Mouse (Mus musculus): ENCODE measurements around the gene Ccdc148. TPM values are rescaled to one million over a fixed set of nuclear protein-coding genes. Genes with fewer than 3 reads are reported as not detected.

The Ccdc148 gene
- total RNA-seq, 2 experiments from 2014 or later: 0.37 to 0.70 TPM

DNA sequence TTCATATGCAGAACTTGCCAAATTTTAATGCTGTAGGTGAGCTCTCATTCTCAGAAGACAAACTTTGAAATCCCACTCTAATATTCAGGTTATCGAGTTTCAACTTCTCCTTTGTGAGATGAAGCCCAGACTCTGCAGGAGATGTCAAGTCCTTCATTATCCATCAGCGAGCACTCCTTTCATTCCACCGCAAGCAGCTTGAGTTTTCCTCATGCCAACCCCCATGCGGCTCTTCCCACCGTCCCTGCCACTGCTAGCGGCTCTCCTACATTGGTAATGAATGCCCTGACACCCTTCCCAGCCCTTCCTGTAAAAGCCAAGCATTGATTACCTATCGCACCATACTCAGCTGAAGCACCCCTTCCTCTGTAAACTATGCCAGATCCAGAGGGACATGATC, 211.7 kb downstream of the Ccdc148 start:
- DNase-seq (ENCODE audit: low spot score in 2 of 2): no peak

DNA sequence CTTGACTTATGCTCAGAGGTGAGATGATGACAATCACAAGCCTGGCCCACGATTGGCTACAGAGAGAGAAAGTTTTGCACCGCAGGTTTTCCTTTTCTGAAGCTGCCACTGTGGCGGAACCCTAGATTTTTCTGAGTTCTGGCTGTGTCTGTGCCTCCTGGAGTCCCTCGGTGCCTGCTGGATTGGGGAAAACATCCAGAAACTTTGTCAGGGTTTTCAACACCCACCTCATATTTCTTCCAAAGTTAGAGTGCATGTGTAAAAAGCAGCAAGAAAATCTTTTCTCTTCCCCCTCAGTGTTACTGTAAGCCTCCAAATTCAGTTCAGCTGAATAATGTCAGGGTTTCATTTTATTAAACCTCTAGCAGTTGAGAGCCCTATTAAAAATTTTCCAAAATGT, 219.1 kb downstream of the Ccdc148 start:
- no peak for DNase-seq (ENCODE audit: low spot score in 2 of 2)

DNA sequence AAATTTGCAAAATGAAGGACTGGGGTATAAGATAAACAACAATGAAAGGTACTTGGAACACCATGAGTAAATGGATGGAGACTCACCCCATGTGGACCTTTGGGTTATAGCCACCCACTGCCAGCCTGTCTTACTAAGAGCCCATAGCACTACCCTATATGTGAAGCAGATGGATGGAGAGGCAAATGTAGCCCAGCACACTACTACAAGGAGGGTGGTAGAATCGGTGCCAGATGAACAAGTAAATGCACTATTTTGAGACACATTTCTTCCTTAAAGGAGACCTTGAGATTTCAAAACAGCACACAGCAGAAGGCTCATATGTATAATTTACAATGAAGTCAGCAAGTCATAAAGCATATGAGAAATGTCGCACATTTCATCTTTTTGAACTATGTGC, 234.9 kb downstream of the Ccdc148 start:
- DNase-seq (ENCODE audit: low spot score in 2 of 2): no peak

DNA sequence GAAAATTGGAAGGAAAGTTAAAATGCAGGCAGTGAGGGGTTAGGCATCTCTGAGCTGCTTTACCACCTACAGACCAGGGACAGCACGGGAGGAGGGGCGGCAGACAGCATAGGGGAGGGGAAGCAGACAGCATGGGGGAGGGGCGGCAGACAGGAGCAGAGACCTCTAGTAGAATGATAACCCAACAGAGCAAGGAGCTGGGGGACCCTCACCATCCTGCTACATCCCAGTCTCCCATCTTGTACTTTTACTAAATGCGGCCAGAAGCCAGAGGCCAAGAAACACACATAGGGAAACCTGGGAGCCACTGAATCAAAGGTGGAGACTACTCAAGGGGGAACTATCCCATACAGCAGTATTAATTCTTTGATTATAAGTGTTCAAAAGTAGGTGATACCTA, 242.1 kb downstream of the Ccdc148 start:
- no peak for DNase-seq (ENCODE audit: low spot score in 2 of 2)

DNA sequence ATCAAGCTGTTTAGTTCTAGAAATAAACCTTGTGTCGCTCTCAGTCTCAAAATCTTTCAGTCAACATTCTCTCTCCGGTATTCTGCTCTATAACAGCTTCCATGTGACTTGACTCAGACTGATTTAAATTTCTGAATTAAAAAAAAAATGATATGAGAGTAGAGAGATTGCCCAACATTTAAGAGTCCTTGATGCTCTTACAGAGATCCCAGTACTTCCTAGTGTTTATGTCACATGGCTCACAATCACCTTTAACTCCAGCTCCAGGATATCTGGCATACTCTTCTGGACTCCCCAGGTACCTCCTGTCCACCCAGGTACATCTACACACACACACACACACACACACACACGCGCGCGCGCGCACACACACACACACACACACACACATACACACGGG, 248.1 kb downstream of the Ccdc148 start:
- no peak for DNase-seq (ENCODE audit: low spot score in 2 of 2)

DNA sequence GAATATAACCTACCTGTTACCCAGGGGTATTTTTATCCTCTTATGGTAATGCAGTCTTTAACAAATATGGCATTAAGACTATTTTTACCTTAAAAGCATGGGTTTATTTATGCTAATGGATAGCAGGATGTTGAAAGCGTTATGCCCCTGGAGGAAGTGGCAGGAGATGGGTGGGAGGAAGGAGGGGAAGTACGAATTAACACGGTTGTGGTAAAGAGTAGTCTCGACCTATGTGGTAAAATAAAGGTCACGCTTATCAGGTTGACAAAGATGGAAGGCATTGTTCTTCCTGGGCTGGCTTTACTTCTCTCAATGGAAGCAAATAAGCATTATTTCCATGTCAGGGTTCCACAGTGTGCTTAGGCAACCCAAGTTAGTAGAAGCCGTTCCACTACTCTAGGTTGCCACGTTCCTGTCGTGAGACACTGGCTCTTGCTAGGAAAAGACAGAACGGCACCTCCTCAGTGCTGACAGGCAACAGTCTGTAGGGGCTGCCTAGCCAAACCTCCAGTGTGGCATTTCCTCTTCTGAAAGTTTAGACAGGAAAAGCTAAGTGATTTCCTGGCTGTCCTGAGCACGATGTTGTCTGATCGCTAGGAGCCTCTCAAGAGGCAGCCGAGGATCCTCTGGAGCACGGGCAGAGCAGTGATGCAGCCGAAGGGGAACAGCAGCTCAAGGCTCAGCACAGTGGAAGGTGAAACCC, 253.5 kb downstream of the Ccdc148 start:
- DNase-seq (ENCODE audit: low spot score in 2 of 2): no peak

DNA sequence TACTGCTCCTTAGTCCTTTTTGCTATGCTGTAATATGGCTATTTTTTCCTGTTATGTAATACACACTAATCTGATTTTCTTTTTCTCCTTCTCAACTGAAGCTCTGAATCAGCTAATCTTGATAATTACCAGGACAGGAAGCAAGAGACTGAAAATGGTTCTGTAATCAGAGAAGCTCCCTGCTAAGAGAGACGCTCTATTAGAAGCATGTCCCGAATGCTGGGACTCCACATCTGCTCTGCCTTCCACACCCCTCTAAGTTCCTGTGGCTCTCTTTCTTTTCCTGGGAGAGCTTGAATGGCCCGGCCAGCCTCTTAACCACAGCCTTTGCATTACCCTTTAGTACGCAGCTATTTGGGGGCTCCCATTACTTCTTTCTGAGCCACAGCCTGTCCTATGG, 255.4 kb downstream of the Ccdc148 start:
- no peak for DNase-seq (ENCODE audit: low spot score in 2 of 2)

DNA sequence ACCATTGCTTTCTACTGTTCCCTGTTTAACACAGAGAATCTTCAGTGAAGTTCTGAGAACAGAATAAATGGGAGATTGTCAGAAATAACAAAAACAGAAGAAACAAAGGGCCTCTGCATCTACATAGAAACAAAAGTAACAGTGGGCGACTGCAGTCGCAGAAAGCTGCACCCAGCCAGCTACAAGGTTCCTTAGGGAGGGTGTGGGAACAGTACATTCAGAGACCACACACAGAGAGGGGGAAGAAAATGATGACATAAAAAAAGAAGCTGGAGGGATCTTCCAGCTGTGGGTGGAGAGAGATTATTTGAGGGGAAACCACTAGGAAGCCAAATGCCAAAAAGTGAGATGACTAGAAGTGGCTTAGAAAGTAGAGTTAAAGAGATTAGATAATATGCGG, 280.6 kb downstream of the Ccdc148 start:
- DNase-seq (ENCODE audit: low spot score in 2 of 2): no peak

DNA sequence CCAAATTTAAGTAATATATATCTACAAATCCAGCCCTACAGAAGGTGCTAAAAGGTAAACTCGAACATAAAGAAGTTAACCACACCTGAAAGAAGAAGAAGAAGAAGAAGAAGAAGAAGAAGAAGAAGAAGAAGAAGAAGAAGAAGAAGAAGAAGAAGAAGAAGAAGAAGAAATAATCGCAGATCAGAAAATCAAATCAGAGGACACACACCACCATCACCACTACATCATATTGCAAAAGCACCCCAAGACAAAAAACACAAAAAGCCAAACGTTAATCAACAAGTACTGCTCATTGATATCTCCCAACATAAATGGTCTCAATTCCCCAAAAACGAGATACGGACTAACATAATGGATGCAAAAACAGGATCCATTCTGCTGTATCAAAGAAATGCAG, 301.3 kb downstream of the Ccdc148 start, which contains the start of gene Gm11099:
Gene Gm11099, plus strand, starts transcription at position 301 of the 400 bp plus-strand sequence.
- no peak for DNase-seq (ENCODE audit: low spot score in 2 of 2)

DNA sequence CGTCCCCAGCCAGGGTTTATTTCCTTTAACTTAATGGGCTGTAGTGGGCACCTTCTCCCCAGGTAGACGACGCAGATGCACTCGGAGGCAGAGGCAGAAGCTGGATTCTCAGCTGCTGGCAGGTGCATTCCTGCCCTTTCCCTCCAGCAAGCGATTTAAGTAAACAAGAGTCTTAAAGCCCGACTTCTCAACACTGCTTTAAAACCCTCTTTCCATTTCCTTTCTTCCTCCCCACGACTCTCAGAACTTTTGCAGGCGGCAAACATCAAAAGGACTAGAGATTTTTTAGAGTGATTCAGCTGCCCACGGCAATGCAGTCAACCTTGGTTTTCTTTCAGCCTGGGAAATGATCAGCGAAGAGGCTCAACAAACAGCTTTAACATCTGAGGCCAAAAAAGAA, 316.0 kb downstream of the Ccdc148 start:
- DNase-seq (ENCODE audit: low spot score in 2 of 2): no peak

DNA sequence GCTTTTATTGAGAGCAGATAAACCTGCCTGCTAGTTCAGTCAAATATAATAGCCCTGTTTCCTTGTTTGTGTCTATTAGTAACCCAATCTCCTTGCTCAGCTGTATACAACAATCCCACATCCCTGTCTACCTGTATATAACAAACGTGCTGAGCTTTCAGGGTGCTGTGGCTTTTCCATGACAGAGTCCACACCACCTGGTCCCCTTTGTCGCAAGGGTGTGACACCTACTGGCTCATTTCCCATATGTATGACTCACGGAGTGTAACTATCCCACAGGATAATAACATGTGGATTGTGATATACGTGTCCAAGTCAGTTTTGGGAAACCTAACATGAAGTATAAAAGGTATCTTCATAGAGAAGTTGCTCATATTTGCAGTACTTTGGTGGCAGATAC, 318.0 kb downstream of the Ccdc148 start:
- no peak for DNase-seq (ENCODE audit: low spot score in 2 of 2)

DNA sequence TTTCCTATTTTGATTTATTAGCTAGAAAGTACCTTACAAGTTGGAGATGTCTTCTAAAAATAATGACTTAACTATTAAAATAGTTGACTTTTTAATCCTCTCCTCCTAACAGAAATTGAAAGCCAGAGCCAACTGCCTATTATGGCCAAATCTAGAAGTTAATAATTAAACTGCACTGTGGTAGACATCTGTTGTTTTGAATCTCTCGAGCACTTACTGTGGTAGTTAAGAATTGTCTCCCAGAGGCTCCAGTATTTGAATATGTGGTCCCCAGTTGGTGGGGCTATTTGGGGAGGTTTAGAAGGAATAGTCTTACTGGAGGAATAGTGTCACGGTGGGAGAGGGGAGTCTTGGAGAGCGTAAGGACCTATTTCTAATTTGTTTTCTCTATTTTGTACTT, 319.5 kb downstream of the Ccdc148 start:
- no peak for DNase-seq (ENCODE audit: low spot score in 2 of 2)

DNA sequence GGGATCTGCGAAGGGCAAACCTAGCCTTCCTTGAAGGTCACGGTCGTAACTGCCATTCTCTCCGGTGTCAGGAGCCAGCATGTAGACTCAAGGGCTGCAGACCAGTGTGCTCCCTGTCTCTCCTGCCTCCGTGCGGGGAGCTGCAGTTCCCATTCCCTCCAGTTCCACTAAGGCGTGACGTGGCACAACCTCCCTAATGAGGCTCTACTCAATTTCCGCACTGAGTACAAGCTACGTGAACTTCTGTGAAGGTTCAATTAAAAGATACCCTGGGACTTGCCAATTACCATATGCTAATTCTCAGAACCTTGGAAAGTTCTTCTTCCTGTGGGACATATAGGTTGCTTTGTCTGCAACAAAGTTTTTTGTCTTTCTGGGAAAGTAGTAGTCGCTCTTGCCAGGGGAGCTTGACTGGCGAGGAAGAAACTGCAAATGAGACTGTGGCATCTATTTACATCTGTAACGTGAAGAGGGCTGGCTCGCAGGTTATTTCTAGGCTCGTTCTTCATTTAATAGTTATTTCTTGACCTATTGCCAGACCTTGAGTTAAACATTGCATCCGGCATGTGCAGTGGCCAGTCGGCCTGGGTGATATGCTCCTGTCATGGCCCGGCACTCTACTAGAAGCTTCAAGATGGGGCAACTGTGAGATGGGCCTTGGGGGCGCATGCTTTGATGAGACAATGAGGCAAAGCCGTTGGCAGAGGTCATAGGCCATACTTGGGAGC, 328.1 kb downstream of the Ccdc148 start:
- no peak for DNase-seq (ENCODE audit: low spot score in 2 of 2)

DNA sequence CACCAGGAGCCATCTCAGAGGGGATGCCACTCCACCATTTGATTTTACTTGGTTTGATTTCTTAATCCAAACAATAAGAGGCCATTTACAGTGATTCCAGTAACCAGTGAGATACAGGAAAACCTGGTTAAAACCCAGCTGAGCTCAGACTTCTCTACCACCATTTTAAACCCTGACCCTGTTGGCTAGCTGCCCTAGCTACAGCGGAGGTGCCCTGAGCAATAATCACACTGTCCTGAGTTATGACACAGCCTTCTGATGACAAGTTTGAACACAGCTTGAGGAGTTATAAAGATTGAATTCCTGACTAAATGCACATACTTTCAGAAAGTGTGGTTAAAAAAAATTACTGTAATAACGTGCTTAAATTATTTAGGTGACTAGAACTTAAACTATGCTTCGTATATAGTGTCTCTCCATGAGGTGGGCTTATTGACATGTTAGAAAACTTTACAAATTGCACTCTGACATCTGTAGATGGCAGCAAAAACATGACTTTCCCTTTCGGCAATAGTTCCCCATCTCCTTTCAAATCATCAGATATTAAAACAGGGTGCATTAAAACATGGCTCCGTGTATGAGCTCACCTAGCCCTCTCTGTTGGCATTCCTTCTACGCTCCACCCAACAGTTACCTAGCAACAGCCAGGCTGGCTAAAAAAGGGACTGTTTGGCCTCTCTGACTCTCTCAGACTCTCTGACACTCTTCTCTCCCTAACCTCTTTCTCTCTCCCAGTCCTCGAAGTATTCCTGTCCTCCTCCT, 330.3 kb downstream of the Ccdc148 start:
- no peak for DNase-seq (ENCODE audit: low spot score in 2 of 2)

DNA sequence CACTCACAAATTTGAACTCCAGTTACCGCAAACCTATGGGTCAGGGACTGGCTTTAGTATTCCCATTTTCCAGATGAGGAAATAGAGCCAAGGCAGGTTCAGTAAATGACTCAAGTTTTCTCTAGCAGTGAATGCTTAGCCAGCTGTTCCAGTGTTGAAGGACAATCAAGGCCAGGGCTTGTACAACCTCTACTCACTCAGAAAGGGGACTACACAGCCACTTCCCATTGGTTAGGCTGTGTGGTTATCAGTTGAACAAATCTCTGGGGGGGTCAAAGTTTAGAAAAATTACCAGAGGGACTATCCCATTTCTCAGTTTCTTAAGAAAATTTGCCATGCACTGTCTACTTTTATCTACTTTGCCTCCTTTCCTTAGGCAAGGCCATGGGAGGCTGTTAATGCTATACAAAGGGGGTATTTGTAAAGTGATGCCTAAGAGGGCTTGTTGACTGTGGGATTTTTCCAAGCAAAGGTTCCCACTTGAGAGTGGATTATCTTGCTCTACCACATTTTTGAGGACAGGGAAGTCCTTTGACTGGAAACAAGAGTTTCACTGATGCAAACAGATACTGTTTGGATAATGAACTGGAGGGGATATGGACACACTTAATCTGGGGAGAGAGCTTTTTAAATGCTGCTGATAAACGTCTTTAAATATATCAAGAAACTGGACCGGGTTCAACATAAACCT, 331.4 kb downstream of the Ccdc148 start:
- DNase-seq (ENCODE audit: low spot score in 2 of 2): no peak

DNA sequence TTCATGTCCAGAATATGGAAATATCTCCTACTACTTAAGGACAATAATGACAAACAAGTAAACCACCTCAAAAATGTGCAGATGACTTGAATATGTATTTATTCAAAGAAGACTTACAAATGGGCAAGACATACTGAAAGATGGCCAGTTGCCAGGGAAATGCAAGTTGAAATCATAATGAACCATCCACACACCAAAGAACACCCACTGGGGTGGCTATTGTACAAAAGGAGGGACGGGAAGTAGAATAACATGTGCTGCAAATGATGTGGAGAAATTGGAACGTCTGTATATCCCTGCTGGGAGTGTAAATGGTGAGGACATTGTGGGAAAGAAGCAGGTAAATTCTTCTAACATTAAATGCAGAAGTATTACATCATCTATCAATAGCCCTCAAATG, 347.5 kb downstream of the Ccdc148 start:
- no peak for DNase-seq (ENCODE audit: low spot score in 2 of 2)

DNA sequence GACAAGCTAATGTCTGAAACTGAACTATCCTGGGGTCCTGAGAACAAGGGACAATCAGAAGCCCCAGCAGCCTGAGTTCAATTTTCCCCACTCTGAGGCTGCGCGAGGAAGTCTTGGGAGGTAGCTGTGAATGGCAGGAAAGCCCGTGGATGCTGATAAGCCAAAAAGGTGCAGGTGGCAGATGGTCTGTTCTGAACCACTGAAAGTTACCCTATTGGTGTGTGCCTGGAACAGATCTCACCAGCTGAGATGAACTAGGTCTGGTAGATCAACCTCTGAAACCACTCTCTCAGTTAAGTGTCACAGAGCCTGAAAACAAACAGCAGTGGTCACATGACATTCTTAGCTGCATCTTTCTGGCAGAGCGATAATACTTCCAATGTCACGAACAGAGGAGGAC, 360.9 kb downstream of the Ccdc148 start:
- no peak for DNase-seq (ENCODE audit: low spot score in 2 of 2)

DNA sequence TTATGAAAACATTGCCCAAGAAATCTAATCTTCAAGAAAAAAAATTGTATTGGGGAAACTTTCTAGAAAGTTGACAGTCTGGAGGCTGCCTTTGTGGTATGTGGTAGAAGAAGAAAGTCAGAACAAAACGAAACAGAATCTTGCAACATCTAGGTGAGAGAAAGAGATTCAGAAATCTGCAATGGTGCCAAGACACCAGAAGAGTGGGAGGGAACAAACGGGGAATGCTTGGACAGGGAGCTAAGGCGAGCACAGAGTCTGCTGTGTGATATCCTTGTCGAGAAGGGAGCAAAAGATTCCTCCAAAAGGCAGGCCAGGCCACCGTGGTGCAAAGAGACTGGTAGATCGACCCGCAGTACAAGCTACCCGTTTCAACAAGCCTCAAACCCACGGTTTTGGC, 361.4 kb downstream of the Ccdc148 start:
- DNase-seq (ENCODE audit: low spot score in 2 of 2): no peak

DNA sequence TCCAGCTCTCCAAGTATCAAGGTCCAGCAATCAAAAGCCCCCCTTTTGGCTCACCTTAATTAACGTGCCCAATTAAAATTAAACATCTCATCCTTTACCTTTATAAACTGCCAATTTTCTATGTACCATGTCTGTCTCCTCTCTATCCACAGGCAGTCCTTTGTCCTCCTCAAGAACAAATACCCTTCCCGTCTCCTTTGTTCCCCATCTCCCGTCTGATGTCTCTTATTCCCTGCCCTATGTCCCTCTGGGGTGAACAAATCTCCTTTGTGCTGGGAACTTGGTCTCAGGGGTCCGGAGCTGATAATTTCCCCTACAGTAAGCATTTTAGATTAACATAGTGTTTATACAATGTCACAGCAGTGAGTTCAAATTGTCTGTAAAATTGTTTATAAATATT, 363.0 kb downstream of the Ccdc148 start:
- DNase-seq (ENCODE audit: low spot score in 2 of 2): no peak

DNA sequence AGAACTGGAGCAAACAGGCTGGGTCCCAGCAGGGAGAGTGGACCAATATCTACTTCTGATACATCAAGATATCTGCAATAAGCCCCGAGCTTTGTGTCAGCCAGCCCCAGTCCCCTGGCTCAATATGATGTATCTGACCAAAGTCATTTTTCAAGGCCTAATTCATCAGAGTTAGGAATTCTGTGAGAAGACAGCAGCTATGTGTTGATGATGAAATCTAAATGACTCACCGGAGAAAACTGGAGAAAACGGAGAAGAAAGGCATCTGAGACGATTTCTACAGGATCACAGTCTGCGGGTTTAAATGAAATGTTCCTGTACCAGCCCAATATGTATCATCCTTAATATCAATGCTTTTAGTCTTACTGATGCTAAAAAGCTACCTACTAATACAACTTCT, 365.1 kb downstream of the Ccdc148 start:
- DNase-seq (ENCODE audit: low spot score in 2 of 2): no peak

DNA sequence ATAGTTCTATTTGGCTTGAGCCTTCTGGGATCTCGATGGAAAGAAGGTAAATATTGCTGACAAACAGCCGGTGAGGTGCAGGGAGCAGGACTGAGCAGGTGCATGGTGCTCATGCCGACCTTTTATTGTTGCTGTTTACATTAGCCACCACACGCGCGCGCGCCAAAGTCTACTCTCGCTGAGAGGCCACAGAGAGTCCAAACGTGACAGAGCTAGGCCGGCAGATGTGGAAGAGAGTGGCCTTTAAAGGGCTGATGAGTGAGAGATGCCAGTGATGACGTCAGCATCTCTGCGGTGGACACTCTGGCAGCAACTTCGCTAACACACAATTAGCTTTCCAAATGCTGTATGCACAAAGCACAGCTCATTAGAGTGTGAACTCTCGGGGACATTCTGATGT, 366.0 kb downstream of the Ccdc148 start:
- DNase-seq (ENCODE audit: low spot score in 2 of 2): no peak

DNA sequence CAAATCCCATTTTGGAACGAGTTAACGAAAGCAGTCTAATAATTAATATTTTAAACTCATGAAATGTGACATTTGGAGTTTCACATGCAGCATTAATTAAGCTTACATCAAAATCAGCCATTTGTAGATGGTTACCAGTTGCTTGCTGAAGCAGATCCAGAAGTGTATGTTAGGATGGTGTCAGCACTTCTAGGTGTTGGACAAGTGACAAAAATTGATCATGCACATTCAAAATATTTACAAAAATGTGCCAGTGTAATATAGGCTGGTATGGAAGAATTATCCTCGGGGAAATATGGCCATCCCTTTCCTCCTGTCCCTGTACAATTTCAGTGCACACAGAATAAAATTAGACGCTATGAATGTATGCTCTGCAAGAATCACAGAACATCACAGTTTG, 370.1 kb downstream of the Ccdc148 start:
- no peak for DNase-seq (ENCODE audit: low spot score in 2 of 2)
